Mouse (Mus musculus) liver, adult 2 months (tissue): ENCODE data around the gene Kank4.

ENCODE experiments used
- CTCF ChIP-seq: fragments of 200-500 bp; IDR thresholded peaks from 2 replicates; pipeline ENCODE4 v1.5.1; 2011; ENCODE audit warnings: low read depth, low read length, control low read depth
- POLR2A ChIP-seq: fragments of 200-500 bp; IDR thresholded peaks from 2 replicates; pipeline ENCODE4 v1.6.1; 2011; ENCODE audit warnings: low read length, control low read depth; ENCODE audit not compliant: insufficient read depth; ENCODE audit errors: extremely low read depth

GRCm38 (mm10) chr4:98727959-98728347, 89.4 kb downstream of the Kank4 start:
- TF ChIP-seq CTCF (no peak), POLR2A (no peak)
